Mouse (Mus musculus) bone marrow, adult 2 months (tissue): ENCODE results near the gene Selenoi.

Source experiments
- CTCF ChIP-seq: fragments of 200-500 bp; IDR thresholded peaks from 2 replicates; pipeline ENCODE4 v1.5.1; 2011; ENCODE audit warnings: low read length, control low read depth; ENCODE audit not compliant: control insufficient read depth, insufficient read depth
- POLR2A ChIP-seq: fragments of 200-500 bp; IDR thresholded peaks from 2 replicates; pipeline ENCODE4 v1.6.1; 2011; ENCODE audit warnings: low read depth, mild to moderate bottlenecking, control low read depth, low read length, borderline replicate concordance; ENCODE audit not compliant: control insufficient read depth

- TF ChIP-seq POLR2A, result no peak
- no peak for TF ChIP-seq CTCF
These were observed 38.3 kb downstream of the Selenoi start for GRCm38 (mm10) chr5:30270571-30271190.
